Mouse (Mus musculus): ENCODE results near the gene Metrnl.

DNA sequence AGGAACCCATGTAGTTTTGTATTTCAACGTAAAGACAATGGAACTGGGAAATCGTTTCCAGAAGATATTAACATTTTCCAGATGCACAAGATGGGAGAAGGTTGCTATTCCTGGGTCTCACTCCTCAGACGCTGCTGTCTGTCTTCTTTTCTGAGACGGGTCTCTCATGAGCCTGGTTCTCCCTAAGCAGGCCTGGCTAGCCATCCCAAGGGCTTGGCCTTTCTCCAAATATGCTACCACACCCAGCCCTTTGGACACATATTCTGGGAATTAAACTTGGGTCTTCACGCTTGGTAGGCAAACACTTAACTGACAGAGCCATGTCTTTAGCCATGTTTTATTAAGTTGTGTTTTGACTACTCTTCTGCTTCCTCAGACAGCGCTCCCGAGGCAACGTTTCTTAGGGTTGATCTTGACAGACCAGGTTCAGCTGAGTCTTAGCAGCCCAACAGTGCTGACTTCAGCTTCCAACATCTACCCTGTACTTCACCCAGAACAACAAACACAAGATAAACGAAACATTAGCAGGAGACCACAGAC, 46.9 kb upstream of the Metrnl start:
- TF ChIP-seq CTCF (IDR thresholded peaks at IDR 0.05; ENCODE audit: low read depth) (no peak), EP300 (IDR thresholded peaks at IDR 0.05; ENCODE audit: low read depth) (no peak)
